Mouse (Mus musculus) urinary bladder, postnatal 14 days (tissue): ENCODE results near the gene Slc25a36.

Experiments
- DNase-seq: peaks from one replicate; pipeline ENCODE4 v3.0.0; 2021; ENCODE audit warnings: low spot score

Gene Slc25a36

GRCm38 (mm10) chr9:97110571-97111390 is at the start of gene Slc25a36:
Slc25a36 (minus strand) TSS chr9:97111157.
- DNase-seq, result peak; percentile 96

- DNase-seq, result no peak
Measured at GRCm38 (mm10) chr9:97158412-97158811, 47.5 kb upstream of the Slc25a36 start.

- DNase-seq, result peak; percentile 41
Measured at GRCm38 (mm10) chr9:97155981-97156380, 45.0 kb upstream of the Slc25a36 start.

GRCm38 (mm10) chr9:97154956-97155355 is 44.0 kb upstream of the Slc25a36 start:
- DNase-seq, result no peak

GRCm38 (mm10) chr9:97153006-97153405 is 42.0 kb upstream of the Slc25a36 start:
- no peak for DNase-seq

GRCm38 (mm10) chr9:97147270-97147669 is 36.3 kb upstream of the Slc25a36 start:
- peak; percentile 60 for DNase-seq

- no peak for DNase-seq
Measured at GRCm38 (mm10) chr9:97145351-97145750, 34.4 kb upstream of the Slc25a36 start.

GRCm38 (mm10) chr9:97143416-97143815 is 32.5 kb upstream of the Slc25a36 start:
- no peak for DNase-seq

- DNase-seq, result no peak
Measured at GRCm38 (mm10) chr9:97142558-97142957, 31.6 kb upstream of the Slc25a36 start.

- DNase-seq, result no peak
Measured at GRCm38 (mm10) chr9:97141723-97142122, 30.8 kb upstream of the Slc25a36 start.

GRCm38 (mm10) chr9:97140145-97140932 is 29.4 kb upstream of the Slc25a36 start:
- no peak for DNase-seq

- DNase-seq, result no peak
Measured at GRCm38 (mm10) chr9:97137678-97138077, 26.7 kb upstream of the Slc25a36 start.

- no peak for DNase-seq
Measured at GRCm38 (mm10) chr9:97137116-97137515, 26.2 kb upstream of the Slc25a36 start.

- DNase-seq, result no peak
Measured at GRCm38 (mm10) chr9:97135866-97136265, 24.9 kb upstream of the Slc25a36 start.

GRCm38 (mm10) chr9:97133178-97133577 is 22.2 kb upstream of the Slc25a36 start:
- peak; percentile 6 for DNase-seq

GRCm38 (mm10) chr9:97130001-97130400 is 19.0 kb upstream of the Slc25a36 start:
- no peak for DNase-seq

GRCm38 (mm10) chr9:97123934-97124692 is 13.2 kb upstream of the Slc25a36 start:
- peak; percentile 29 for DNase-seq

GRCm38 (mm10) chr9:97121432-97121831 is 10.5 kb upstream of the Slc25a36 start:
- no peak for DNase-seq

- no peak for DNase-seq
Measured at GRCm38 (mm10) chr9:97114271-97114670, 3.3 kb upstream of the Slc25a36 start.

- DNase-seq, result no peak
Measured at GRCm38 (mm10) chr9:97113555-97113929, 2.6 kb upstream of the Slc25a36 start.

- DNase-seq, result no peak
Measured at GRCm38 (mm10) chr9:97112797-97113554, 2.0 kb upstream of the Slc25a36 start.

GRCm38 (mm10) chr9:97112238-97112637 is 1.3 kb upstream of the Slc25a36 start:
- no peak for DNase-seq
